In the genomic region with DNA sequence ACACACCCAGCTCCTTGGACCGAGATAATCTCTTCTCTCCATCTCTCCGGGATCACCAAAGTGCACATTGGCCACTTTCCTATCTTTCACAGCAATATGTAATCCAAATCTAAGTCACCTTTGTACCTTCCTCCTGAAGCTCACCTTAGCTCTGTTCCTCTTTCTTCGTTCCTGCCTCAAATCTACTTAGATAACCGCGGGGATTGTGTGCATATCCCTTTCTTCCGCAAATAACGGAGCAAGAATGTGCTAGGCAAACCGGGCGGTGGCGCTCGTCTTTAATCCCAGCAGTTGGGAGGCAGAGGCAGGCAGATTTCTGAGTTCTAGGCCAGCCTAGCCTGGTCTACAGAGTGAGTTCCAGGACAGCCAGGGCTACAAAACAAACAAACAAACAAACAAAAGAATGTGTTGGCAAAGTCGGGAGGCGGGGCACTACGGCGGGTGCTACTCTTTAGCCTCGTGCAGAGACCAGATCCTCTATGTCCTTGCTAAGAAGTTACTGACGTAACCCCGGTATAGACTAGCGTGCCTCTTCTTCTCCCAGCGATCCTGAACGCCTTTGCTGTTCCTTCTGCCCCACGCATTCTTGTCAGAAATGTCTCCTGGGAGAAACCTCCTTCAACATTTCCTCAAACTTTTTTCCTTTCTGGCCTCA, we compare ENCODE assay signal across 8 mouse cellular contexts. TPM values are rescaled to one million over a fixed set of nuclear protein-coding genes. Genes with fewer than 3 reads are reported as not detected.
DNase-seq lines count a peak whose midpoint lies in the region; ATAC-seq and TF ChIP-seq lines count a peak whose summit lies in the region.

No protein-coding gene starts in this region.

- peak overlapping the region; percentile 82 for H3K4me2 ChIP-seq in kidney, embryonic 16.5 days (replicated peaks; ENCODE audit: low read depth, low read length)
- peak overlapping the region; percentile 86 for H3K4me2 ChIP-seq in hindbrain, embryonic 14.5 days (replicated peaks)
- H3K4me2 ChIP-seq in lung, embryonic 15.5 days = peak overlapping the region; percentile 70

- H3K9ac ChIP-seq in kidney, embryonic 16.5 days (replicated peaks; ENCODE audit: low read length) = peak overlapping the region; percentile 84
- H3K9ac ChIP-seq in hindbrain, embryonic 14.5 days = peak overlapping the region; percentile 68
- H3K9ac ChIP-seq in lung, embryonic 15.5 days = peak overlapping the region; percentile 61

- H3K27me3 ChIP-seq in kidney, embryonic 16.5 days (ENCODE audit: insufficient read depth, low read length) = no peaks in the 10 kb centered on the region
- H3K27me3 ChIP-seq in hindbrain, embryonic 14.5 days (ENCODE audit: control insufficient read depth, insufficient read depth, low read length) = no peaks in the 10 kb centered on the region
- no peaks in the 10 kb centered on the region for H3K27me3 ChIP-seq in lung, embryonic 15.5 days

- peak overlapping the region; percentile 94 for H3K27ac ChIP-seq in kidney, embryonic 16.5 days (ENCODE audit: low read length)
- H3K27ac ChIP-seq in cortical plate, adult 2 months (ENCODE audit: insufficient read depth, low read length) = peak overlapping the region; percentile 42; the same call in 1 of the 2 replicates
- H3K27ac ChIP-seq in hindbrain, embryonic 14.5 days = peak overlapping the region; percentile 62; the same call in 1 of the 2 replicates
- peak overlapping the region; percentile 92 for H3K27ac ChIP-seq in lung, embryonic 15.5 days

- ATAC-seq in kidney, embryonic 16.5 days (ENCODE audit: low FRiP score, low TSS enrichment) = peak; percentile 56
- peak; percentile 14; the same call in 1 of the 2 replicates for ATAC-seq in hindbrain, embryonic 14.5 days (ENCODE audit: low FRiP score)
- peak; percentile 47 for ATAC-seq in lung, embryonic 15.5 days (ENCODE audit: borderline replicate concordance, extremely low read depth, low FRiP score, low TSS enrichment)

- TF ChIP-seq POLR2A in cortical plate, adult 2 months (IDR thresholded peaks at IDR 0.05; ENCODE audit: extremely low read depth, insufficient read depth, low read length) = no peak

- 31% methylated on average over 22 of the region's 22 CpGs for WGBS in kidney, embryonic 16.5 days
- WGBS in hindbrain, embryonic 14.5 days = 34% methylated on average over 22 of the region's 22 CpGs
- WGBS in lung, embryonic 15.5 days = 21% methylated on average over 22 of the region's 22 CpGs

- H3K9me3 ChIP-seq in kidney, embryonic 16.5 days (ENCODE audit: low read length) = no peaks in the 10 kb centered on the region
- H3K9me3 ChIP-seq in hindbrain, embryonic 14.5 days (ENCODE audit: control insufficient read depth, low read length) = no peaks in the 10 kb centered on the region
- H3K9me3 ChIP-seq in lung, embryonic 15.5 days = no peaks in the 10 kb centered on the region

- peaks cover 31% of the 10 kb centered on the region for H3K4me1 ChIP-seq in kidney, embryonic 16.5 days (ENCODE audit: insufficient read depth, low read length)
- H3K4me1 ChIP-seq in cortical plate, adult 2 months (ENCODE audit: control insufficient read depth, insufficient read depth, low read length) = no peaks in the 10 kb centered on the region
- peaks cover 18% of the 10 kb centered on the region; the same call in 1 of the 2 replicates for H3K4me1 ChIP-seq in hindbrain, embryonic 14.5 days (replicated peaks; ENCODE audit: control insufficient read depth, insufficient read depth, low read length)
- peaks cover 31% of the 10 kb centered on the region for H3K4me1 ChIP-seq in lung, embryonic 15.5 days

- H3K4me3 ChIP-seq in kidney, embryonic 16.5 days (ENCODE audit: low read length) = peak overlapping the region; percentile 96
- H3K4me3 ChIP-seq in cortical plate, adult 2 months (ENCODE audit: insufficient read depth, low read length) = peak overlapping the region; percentile 90
- peak overlapping the region; percentile 80 for H3K4me3 ChIP-seq in hindbrain, embryonic 14.5 days (replicated peaks; ENCODE audit: low read length)
- H3K4me3 ChIP-seq in lung, embryonic 15.5 days = peak overlapping the region; percentile 78

- TF ChIP-seq CTCF in cortical plate, adult 2 months (IDR thresholded peaks at IDR 0.05; ENCODE audit: extremely low read depth, insufficient read depth, low read length) = no peak

- DNase-seq in kidney, adult 11 months = no peak
- no peak for DNase-seq in hindbrain, embryonic 14.5 days (ENCODE audit: low spot score)
- peak; percentile 37 to 47 for DNase-seq in spleen, postnatal 36 days (ENCODE audit: low spot score in 2 of 2)
- no peak for DNase-seq in adrenal gland, adult 8-10 months
- no peak for DNase-seq in adrenal gland, adult 2 months

- peaks cover 37% of the 10 kb centered on the region for H3K36me3 ChIP-seq in kidney, embryonic 16.5 days (ENCODE audit: insufficient read depth, low read length)
- H3K36me3 ChIP-seq in hindbrain, embryonic 14.5 days (replicated peaks; ENCODE audit: control insufficient read depth, insufficient read depth) = peaks cover 52% of the 10 kb centered on the region
- H3K36me3 ChIP-seq in lung, embryonic 15.5 days = peaks cover 50% of the 10 kb centered on the region

RNA-seq across cellular contexts. Expression of a gene that starts 0.7 kb away (rescaled TPM):
- polyA plus RNA-seq in kidney, embryonic 16.5 days (2015; fragmentation: Nextera tagmentation; extraction: Ambion mirVana) = 300 and 327 TPM in 2 replicates
- polyA plus RNA-seq in cortical plate, adult 2 months (2012; rRNA removed) = 264 and 280 TPM in 2 replicates
- 278 and 280 TPM in 2 replicates for polyA plus RNA-seq in hindbrain, embryonic 14.5 days (2014; fragmentation: Nextera tagmentation; extraction: Ambion mirVana)
- 258 and 262 TPM in 2 replicates for polyA plus RNA-seq in lung, embryonic 15.5 days (2015; fragmentation: Nextera tagmentation; extraction: Ambion mirVana)
- 10 to 100 TPM; 62.8 to 84.3 (median 75.4) TPM for total RNA-seq in adrenal gland, adult 8-10 months (2022)
- total RNA-seq in adrenal gland, adult 2 months (2021) = 10 to 100 TPM; 61.4 to 70.3 TPM
- polyA plus RNA-seq in adrenal gland, adult 2 months (2012; rRNA removed) = 84.4 and 95.2 TPM in 2 replicates

RNA-seq across cellular contexts. Expression of a gene that starts 12.8 kb away (rescaled TPM):
- polyA plus RNA-seq in kidney, embryonic 16.5 days (2015; fragmentation: Nextera tagmentation; extraction: Ambion mirVana) = 141 and 143 TPM in 2 replicates
- polyA plus RNA-seq in cortical plate, adult 2 months (2012; rRNA removed) = 55.4 and 55.9 TPM in 2 replicates
- polyA plus RNA-seq in hindbrain, embryonic 14.5 days (2014; fragmentation: Nextera tagmentation; extraction: Ambion mirVana) = 36.2 and 46.0 TPM in 2 replicates
- polyA plus RNA-seq in lung, embryonic 15.5 days (2015; fragmentation: Nextera tagmentation; extraction: Ambion mirVana) = 90.4 and 90.6 TPM in 2 replicates
- total RNA-seq in adrenal gland, adult 8-10 months (2022) = 100 to 1,000 TPM; 142 to 242 (median 189) TPM
- total RNA-seq in adrenal gland, adult 2 months (2021) = 100 to 1,000 TPM; 303 to 325 TPM
- 163 and 182 TPM in 2 replicates for polyA plus RNA-seq in adrenal gland, adult 2 months (2012; rRNA removed)

RNA-seq across cellular contexts. Expression of a gene that starts 29.2 kb away (rescaled TPM):
- 3.2 and 5.5 TPM in 2 replicates for polyA plus RNA-seq in kidney, embryonic 16.5 days (2015; fragmentation: Nextera tagmentation; extraction: Ambion mirVana)
- 19.0 and 20.7 TPM in 2 replicates for polyA plus RNA-seq in cortical plate, adult 2 months (2012; rRNA removed)
- polyA plus RNA-seq in hindbrain, embryonic 14.5 days (2014; fragmentation: Nextera tagmentation; extraction: Ambion mirVana) = 3.6 and 6.0 TPM in 2 replicates
- polyA plus RNA-seq in lung, embryonic 15.5 days (2015; fragmentation: Nextera tagmentation; extraction: Ambion mirVana) = 1.9 and 2.0 TPM in 2 replicates
- 1 to 10 TPM; 2.3 to 7.2 (median 3.5) TPM for total RNA-seq in adrenal gland, adult 8-10 months (2022)
- total RNA-seq in adrenal gland, adult 2 months (2021) = 1 to 10 TPM; 2.1 to 3.7 TPM
- polyA plus RNA-seq in adrenal gland, adult 2 months (2012; rRNA removed) = 1.8 and 4.1 TPM in 2 replicates

RNA-seq across cellular contexts. Expression of a gene that starts 56.4 kb away (rescaled TPM):
- polyA plus RNA-seq in kidney, embryonic 16.5 days (2015; fragmentation: Nextera tagmentation; extraction: Ambion mirVana) = 38.1 TPM in 2 replicates
- polyA plus RNA-seq in cortical plate, adult 2 months (2012; rRNA removed) = 77.3 and 79.2 TPM in 2 replicates
- 20.6 and 25.8 TPM in 2 replicates for polyA plus RNA-seq in hindbrain, embryonic 14.5 days (2014; fragmentation: Nextera tagmentation; extraction: Ambion mirVana)
- polyA plus RNA-seq in lung, embryonic 15.5 days (2015; fragmentation: Nextera tagmentation; extraction: Ambion mirVana) = 26.0 and 35.4 TPM in 2 replicates
- 10 to 100 TPM; 20.9 to 37.4 (median 26.4) TPM for total RNA-seq in adrenal gland, adult 8-10 months (2022)
- 10 to 100 TPM; 17.0 to 21.8 TPM for total RNA-seq in adrenal gland, adult 2 months (2021)
- polyA plus RNA-seq in adrenal gland, adult 2 months (2012; rRNA removed) = 57.5 and 59.5 TPM in 2 replicates

RNA-seq across cellular contexts. Expression of a gene that starts 56.5 kb away (rescaled TPM):
- polyA plus RNA-seq in kidney, embryonic 16.5 days (2015; fragmentation: Nextera tagmentation; extraction: Ambion mirVana) = 55.5 and 55.6 TPM in 2 replicates
- 97.1 and 99.3 TPM in 2 replicates for polyA plus RNA-seq in cortical plate, adult 2 months (2012; rRNA removed)
- 71.2 and 73.5 TPM in 2 replicates for polyA plus RNA-seq in hindbrain, embryonic 14.5 days (2014; fragmentation: Nextera tagmentation; extraction: Ambion mirVana)
- 56.2 and 57.4 TPM in 2 replicates for polyA plus RNA-seq in lung, embryonic 15.5 days (2015; fragmentation: Nextera tagmentation; extraction: Ambion mirVana)
- total RNA-seq in adrenal gland, adult 8-10 months (2022) = 100 to 1,000 TPM; 105 to 116 (median 107) TPM
- total RNA-seq in adrenal gland, adult 2 months (2021) = 100 to 1,000 TPM in 1 of 2 experiments, 10 to 100 TPM in 1; 65.0 to 104 TPM
- 254 TPM in 2 replicates for polyA plus RNA-seq in adrenal gland, adult 2 months (2012; rRNA removed)

Comparison
In these comparisons a context has a peak if more than half of its experiments do, and no peak if none do; other contexts are left out.
1. H3K27ac ChIP-seq: peak in every context shown above with its lines; median percentile 94 in kidney, embryonic 16.5 days; 92 in lung, embryonic 15.5 days; 62 in hindbrain, embryonic 14.5 days; 42 in cortical plate, adult 2 months.
2. DNase-seq: peak in spleen, postnatal 36 days (2 of 2); none in kidney, adult 11 months (single experiment), hindbrain, embryonic 14.5 days (single experiment), adrenal gland, adult 8-10 months (single experiment) and adrenal gland, adult 2 months (single experiment).
3. Peak in every context shown above with its lines, with median percentiles within 50 percentile points of each other: ATAC-seq, H3K4me2 ChIP-seq, H3K4me3 ChIP-seq and H3K9ac ChIP-seq.